Mouse (Mus musculus): ENCODE data around the gene Sephs1. TPM values are rescaled to one million over a fixed set of nuclear protein-coding genes. Genes with fewer than 3 reads are reported as not detected.
"Not testable (repeated sequence)": the region's sequence is repeated elsewhere in the genome, so short reads cannot be mapped to it uniquely, and the experiment has no call there.

The Sephs1 gene
- polyA plus RNA-seq, 1 experiment from 2014 or later = 156 TPM

GRCm38 (mm10) chr2:4922476-4923164 lies 41.3 kb downstream of the Sephs1 start:
- H3K27ac ChIP-seq (replicated peaks; ENCODE audit: low read depth, low read length) = no peak overlapping the region
- WGBS = 60% methylated on average over 7 of the region's 7 CpGs
- H3K27me3 ChIP-seq (ENCODE audit: control insufficient read depth, insufficient read depth, low read length) = no peaks in the 10 kb centered on the region
- no peak for ATAC-seq (replicated peaks; ENCODE audit: insufficient number of reproducible peaks, low FRiP score, low TSS enrichment, low read depth)
- no peaks in the 10 kb centered on the region for H3K9me3 ChIP-seq (replicated peaks; ENCODE audit: control insufficient read depth, low read length)
- no peak for DNase-seq (ENCODE audit: low spot score)
- no peaks in the 10 kb centered on the region for H3K36me3 ChIP-seq (replicated peaks; ENCODE audit: control insufficient read depth, insufficient read depth, low read depth, low read length)
- no peaks in the 10 kb centered on the region for H3K4me1 ChIP-seq (ENCODE audit: control insufficient read depth, insufficient read depth, low read length)
- H3K9ac ChIP-seq (replicated peaks; ENCODE audit: low read length) = no peak overlapping the region
- H3K4me2 ChIP-seq (ENCODE audit: low read depth, low read length) = no peak overlapping the region
- H3K4me3 ChIP-seq (ENCODE audit: low read depth, low read length) = no peak overlapping the region

- H3K9ac ChIP-seq (replicated peaks; ENCODE audit: low read length) = no peak overlapping the region
- DNase-seq (ENCODE audit: low spot score) (no peak), ATAC-seq (replicated peaks; ENCODE audit: insufficient number of reproducible peaks, low FRiP score, low TSS enrichment, low read depth) (no peak)
- no peaks in the 10 kb centered on the region for H3K4me1 ChIP-seq (ENCODE audit: control insufficient read depth, insufficient read depth, low read length)
- no peaks in the 10 kb centered on the region for H3K27me3 ChIP-seq (ENCODE audit: control insufficient read depth, insufficient read depth, low read length)
- H3K36me3 ChIP-seq (replicated peaks; ENCODE audit: control insufficient read depth, insufficient read depth, low read depth, low read length) = no peaks in the 10 kb centered on the region
- no peaks in the 10 kb centered on the region for H3K9me3 ChIP-seq (replicated peaks; ENCODE audit: control insufficient read depth, low read length)
- no peak overlapping the region for H3K27ac ChIP-seq (replicated peaks; ENCODE audit: low read depth, low read length)
- 82% methylated on average over 3 of the region's 3 CpGs for WGBS
- H3K4me3 ChIP-seq (ENCODE audit: low read depth, low read length) = no peak overlapping the region
- H3K4me2 ChIP-seq (ENCODE audit: low read depth, low read length) = no peak overlapping the region
These were observed 46.0 kb downstream of the Sephs1 start for GRCm38 (mm10) chr2:4927391-4927790.

- no peak overlapping the region for H3K4me3 ChIP-seq (ENCODE audit: low read depth, low read length)
- H3K4me2 ChIP-seq (ENCODE audit: low read depth, low read length) = no peak overlapping the region
- 82% methylated on average over 2 of the region's 2 CpGs for WGBS
- no peaks in the 10 kb centered on the region for H3K4me1 ChIP-seq (ENCODE audit: control insufficient read depth, insufficient read depth, low read length)
- DNase-seq (ENCODE audit: low spot score) (no peak), ATAC-seq (replicated peaks; ENCODE audit: insufficient number of reproducible peaks, low FRiP score, low TSS enrichment, low read depth) (no peak)
- no peaks in the 10 kb centered on the region for H3K36me3 ChIP-seq (replicated peaks; ENCODE audit: control insufficient read depth, insufficient read depth, low read depth, low read length)
- H3K27me3 ChIP-seq (ENCODE audit: control insufficient read depth, insufficient read depth, low read length) = no peaks in the 10 kb centered on the region
- no peak overlapping the region for H3K27ac ChIP-seq (replicated peaks; ENCODE audit: low read depth, low read length)
- H3K9ac ChIP-seq (replicated peaks; ENCODE audit: low read length) = no peak overlapping the region
- H3K9me3 ChIP-seq (replicated peaks; ENCODE audit: control insufficient read depth, low read length) = no peaks in the 10 kb centered on the region
These were observed 47.9 kb downstream of the Sephs1 start for GRCm38 (mm10) chr2:4929230-4929629.

GRCm38 (mm10) chr2:4934516-4934915 lies 53.2 kb downstream of the Sephs1 start:
- H3K4me3 ChIP-seq (ENCODE audit: low read depth, low read length) = no peak overlapping the region
- no peak overlapping the region for H3K9ac ChIP-seq (replicated peaks; ENCODE audit: low read length)
- H3K27me3 ChIP-seq (ENCODE audit: control insufficient read depth, insufficient read depth, low read length) = no peaks in the 10 kb centered on the region
- WGBS = 81% methylated on average over 9 of the region's 9 CpGs
- no peaks in the 10 kb centered on the region for H3K36me3 ChIP-seq (replicated peaks; ENCODE audit: control insufficient read depth, insufficient read depth, low read depth, low read length)
- H3K4me2 ChIP-seq (ENCODE audit: low read depth, low read length) = no peak overlapping the region
- H3K27ac ChIP-seq (replicated peaks; ENCODE audit: low read depth, low read length) = no peak overlapping the region
- no peaks in the 10 kb centered on the region for H3K4me1 ChIP-seq (ENCODE audit: control insufficient read depth, insufficient read depth, low read length)
- no peaks in the 10 kb centered on the region for H3K9me3 ChIP-seq (replicated peaks; ENCODE audit: control insufficient read depth, low read length)
- no peak for DNase-seq (ENCODE audit: low spot score)
- ATAC-seq (replicated peaks; ENCODE audit: insufficient number of reproducible peaks, low FRiP score, low TSS enrichment, low read depth) = no peak

GRCm38 (mm10) chr2:4937931-4938330 lies 56.6 kb downstream of the Sephs1 start:
- no peak overlapping the region for H3K4me3 ChIP-seq (ENCODE audit: low read depth, low read length)
- no peaks in the 10 kb centered on the region for H3K36me3 ChIP-seq (replicated peaks; ENCODE audit: control insufficient read depth, insufficient read depth, low read depth, low read length)
- H3K9ac ChIP-seq (replicated peaks; ENCODE audit: low read length) = no peak overlapping the region
- no peak for DNase-seq (ENCODE audit: low spot score)
- 94% methylated on average over 7 of the region's 7 CpGs for WGBS
- H3K27ac ChIP-seq (replicated peaks; ENCODE audit: low read depth, low read length) = no peak overlapping the region
- ATAC-seq (replicated peaks; ENCODE audit: insufficient number of reproducible peaks, low FRiP score, low TSS enrichment, low read depth) = no peak
- no peaks in the 10 kb centered on the region for H3K9me3 ChIP-seq (replicated peaks; ENCODE audit: control insufficient read depth, low read length)
- no peak overlapping the region for H3K4me2 ChIP-seq (ENCODE audit: low read depth, low read length)
- H3K27me3 ChIP-seq (ENCODE audit: control insufficient read depth, insufficient read depth, low read length) = no peaks in the 10 kb centered on the region
- H3K4me1 ChIP-seq (ENCODE audit: control insufficient read depth, insufficient read depth, low read length) = no peaks in the 10 kb centered on the region

- ATAC-seq (replicated peaks; ENCODE audit: insufficient number of reproducible peaks, low FRiP score, low TSS enrichment, low read depth) = no peak
- Histone ChIP-seq H3K4me1 (ENCODE audit: control insufficient read depth, insufficient read depth, low read length) (no peaks in the 10 kb centered on the region), H3K36me3 (replicated peaks; ENCODE audit: control insufficient read depth, insufficient read depth, low read depth, low read length) (no peaks in the 10 kb centered on the region), H3K27ac (replicated peaks; ENCODE audit: low read depth, low read length) (no peak overlapping the region), H3K4me2 (ENCODE audit: low read depth, low read length) (no peak overlapping the region), H3K27me3 (ENCODE audit: control insufficient read depth, insufficient read depth, low read length) (no peaks in the 10 kb centered on the region), H3K4me3 (ENCODE audit: low read depth, low read length) (no peak overlapping the region), H3K9me3 (replicated peaks; ENCODE audit: control insufficient read depth, low read length) (no peaks in the 10 kb centered on the region), H3K9ac (replicated peaks; ENCODE audit: low read length) (no peak overlapping the region)
- 91% methylated on average over 11 of the region's 11 CpGs for WGBS
- no peak for DNase-seq (ENCODE audit: low spot score)
These were observed 59.5 kb downstream of the Sephs1 start for GRCm38 (mm10) chr2:4940861-4941260.

- H3K4me3 ChIP-seq (ENCODE audit: low read depth, low read length); H3K27me3 ChIP-seq (ENCODE audit: control insufficient read depth, insufficient read depth, low read length); H3K36me3 ChIP-seq (replicated peaks; ENCODE audit: control insufficient read depth, insufficient read depth, low read depth, low read length); H3K4me1 ChIP-seq (ENCODE audit: control insufficient read depth, insufficient read depth, low read length); H3K27ac ChIP-seq (replicated peaks; ENCODE audit: low read depth, low read length); ATAC-seq (replicated peaks; ENCODE audit: insufficient number of reproducible peaks, low FRiP score, low TSS enrichment, low read depth); DNase-seq (ENCODE audit: low spot score); H3K9ac ChIP-seq (replicated peaks; ENCODE audit: low read length); H3K9me3 ChIP-seq (replicated peaks; ENCODE audit: control insufficient read depth, low read length); H3K4me2 ChIP-seq (ENCODE audit: low read depth, low read length): not testable (repeated sequence)
- WGBS = 90% methylated on average over 4 of the region's 8 CpGs
These were observed 68.3 kb downstream of the Sephs1 start for GRCm38 (mm10) chr2:4949691-4950090.

GRCm38 (mm10) chr2:4950986-4951385 lies 69.6 kb downstream of the Sephs1 start:
- ATAC-seq (replicated peaks; ENCODE audit: insufficient number of reproducible peaks, low FRiP score, low TSS enrichment, low read depth) (no peak), DNase-seq (ENCODE audit: low spot score) (no peak)
- Histone ChIP-seq H3K27ac (replicated peaks; ENCODE audit: low read depth, low read length) (no peak overlapping the region), H3K27me3 (ENCODE audit: control insufficient read depth, insufficient read depth, low read length) (no peaks in the 10 kb centered on the region), H3K4me3 (ENCODE audit: low read depth, low read length) (no peak overlapping the region), H3K9me3 (replicated peaks; ENCODE audit: control insufficient read depth, low read length) (no peaks in the 10 kb centered on the region), H3K36me3 (replicated peaks; ENCODE audit: control insufficient read depth, insufficient read depth, low read depth, low read length) (no peaks in the 10 kb centered on the region), H3K9ac (replicated peaks; ENCODE audit: low read length) (no peak overlapping the region), H3K4me2 (ENCODE audit: low read depth, low read length) (no peak overlapping the region), H3K4me1 (ENCODE audit: control insufficient read depth, insufficient read depth, low read length) (no peaks in the 10 kb centered on the region)
- WGBS = 98% methylated on average over 2 of the region's 2 CpGs

Measured in embryonic facial prominence, embryonic 11.5 days (tissue).